Mouse (Mus musculus) heart, postnatal 25 days (tissue): ENCODE measurements around the gene Gpr4. TPM values are rescaled to one million over a fixed set of nuclear protein-coding genes. Genes with fewer than 3 reads are reported as not detected.

ENCODE experiments used
- DNase-seq: peaks from one replicate; pipeline ENCODE4 v3.0.0; 2022; ENCODE audit warnings: low spot score
- intact Hi-C: fragments of 180-260 bp; cut with DNase I; formaldehyde crosslinking; loops from one replicate; pipeline ENCODE4 v1.15.1; 2025
- total RNA-seq, 2 experiments: library from RNA; stranded (reverse); gene quantifications; 2 replicates each; pipeline ENCODE4 v1.2.3; 2021

Gene Gpr4
- total RNA-seq, 2 experiments from 2014 or later: 8.6 to 9.4 TPM

GRCm38 (mm10) chr7:19247511-19247910 lies 35.2 kb downstream of the Gpr4 start:
- intact Hi-C loops: no loop called here
- no peak for DNase-seq

GRCm38 (mm10) chr7:19252078-19252477 lies 39.7 kb downstream of the Gpr4 start:
- intact Hi-C loops: no loop called here
- DNase-seq: no peak

GRCm38 (mm10) chr7:19253437-19253836 lies 41.1 kb downstream of the Gpr4 start:
- DNase-seq: no peak
- intact Hi-C loops: no loop called here

GRCm38 (mm10) chr7:19255395-19255794 lies 43.1 kb downstream of the Gpr4 start:
- no peak for DNase-seq
- intact Hi-C loops: no loop called here

GRCm38 (mm10) chr7:19256567-19256966 lies 44.2 kb downstream of the Gpr4 start:
- intact Hi-C loops: no loop called here
- DNase-seq: no peak

- intact Hi-C loops: no loop called here
- DNase-seq: peak; percentile 63
These were observed 45.2 kb downstream of the Gpr4 start for GRCm38 (mm10) chr7:19257390-19258022.

GRCm38 (mm10) chr7:19258336-19258735 lies 46.0 kb downstream of the Gpr4 start:
- intact Hi-C loops: no loop called here
- DNase-seq: no peak

- DNase-seq: no peak
These were observed 52.8 kb downstream of the Gpr4 start for GRCm38 (mm10) chr7:19265147-19265546.

GRCm38 (mm10) chr7:19265928-19266822 lies 53.8 kb downstream of the Gpr4 start:
- DNase-seq: no peak
- intact Hi-C loops: no loop called here

More at GRCm38 (mm10) chr7:19265147-19265546, 52.8 kb downstream of the Gpr4 start:
- intact Hi-C loops: no loop called here

GRCm38 (mm10) chr7:19267051-19267450 lies 54.7 kb downstream of the Gpr4 start:
- no peak for DNase-seq
- intact Hi-C loops: no loop called here

- intact Hi-C loops: no loop called here
- DNase-seq: no peak
These were observed 56.8 kb downstream of the Gpr4 start for GRCm38 (mm10) chr7:19268993-19269681.

GRCm38 (mm10) chr7:19269721-19270441 lies 57.5 kb downstream of the Gpr4 start:
- DNase-seq: peak; percentile 64
- intact Hi-C loops: no loop called here

- no peak for DNase-seq
- intact Hi-C loops: no loop called here
These were observed 58.3 kb downstream of the Gpr4 start for GRCm38 (mm10) chr7:19270509-19271237.

GRCm38 (mm10) chr7:19271238-19272172 lies 59.2 kb downstream of the Gpr4 start, which contains the start of gene Vasp:
Vasp (minus strand) TSS chr7:19271817.
- DNase-seq: peak; percentile 75
- intact Hi-C loops: no loop called here

- no peak for DNase-seq
- intact Hi-C loops: no loop called here
These were observed 59.9 kb downstream of the Gpr4 start for GRCm38 (mm10) chr7:19272173-19272764.
